Mouse (Mus musculus) kidney, embryonic 16.5 days (tissue): ENCODE measurements around the gene Oxtr. TPM values are rescaled to one million over a fixed set of nuclear protein-coding genes. Genes with fewer than 3 reads are reported as not detected.

ENCODE experiments used
- ATAC-seq: fragments of 200-750 bp; cut with Nextera tagmentation; 2 replicates; pipeline ENCODE4 v1.8.0; 2017; ENCODE audit warnings: moderate TSS enrichment; ENCODE audit not compliant: low FRiP score, low TSS enrichment
- H3K27ac ChIP-seq: fragments of 300-500 bp; sonication (generic); 2 replicates; pipeline ENCODE4 v1.5.1; 2014; ENCODE audit warnings: low read length
- H3K27me3 ChIP-seq: fragments of 300-500 bp; sonication (generic); 2 replicates; pipeline ENCODE4 v1.6.1; 2014; ENCODE audit warnings: low read length, control low read depth, mixed read lengths; ENCODE audit not compliant: insufficient read depth
- H3K36me3 ChIP-seq: fragments of 300-500 bp; sonication (generic); 2 replicates; pipeline ENCODE4 v1.6.1; 2014; ENCODE audit warnings: low read length, control low read depth, mixed read lengths; ENCODE audit not compliant: insufficient read depth
- H3K4me1 ChIP-seq: fragments of 300-500 bp; sonication (generic); 2 replicates; pipeline ENCODE4 v1.6.1; 2014; ENCODE audit warnings: low read length, control low read depth, mixed read lengths; ENCODE audit not compliant: insufficient read depth
- H3K4me2 ChIP-seq: fragments of 300-500 bp; sonication (generic); replicated peaks from 2 replicates; pipeline ENCODE4 v1.6.1; 2014; ENCODE audit warnings: low read depth, low read length
- H3K4me3 ChIP-seq: fragments of 300-500 bp; sonication (generic); 2 replicates; pipeline ENCODE4 v1.5.1; 2014; ENCODE audit warnings: mild to moderate bottlenecking, low read length
- H3K9ac ChIP-seq: fragments of 300-500 bp; sonication (generic); replicated peaks from 2 replicates; pipeline ENCODE4 v1.6.1; 2014; ENCODE audit warnings: low read length
- H3K9me3 ChIP-seq: fragments of 300-500 bp; sonication (generic); 2 replicates; pipeline ENCODE4 v1.6.1; 2016; ENCODE audit warnings: low read length, control low read depth
- WGBS: fragments of 180-500 bp; shearing (Covaris S2); extraction: QIAGEN DNeasy Blood & Tissue Kit; methylation state at CpG from one replicate; pipeline ENCODE4 v1.1.7; 2014; 5-methylcytosine and 5-hydroxymethylcytosine counted together
- polyA plus RNA-seq: library from polyadenylated mRNA; unstranded; fragments of >200 nt; fragmentation: Nextera tagmentation; extraction: Ambion mirVana; gene quantifications from 2 replicates; pipeline ENCODE4 v1.2.1, GENCODE M21; 2015

Gene Oxtr
- polyA plus RNA-seq, 1 experiment from 2014 or later: 6.4 TPM

DNA sequence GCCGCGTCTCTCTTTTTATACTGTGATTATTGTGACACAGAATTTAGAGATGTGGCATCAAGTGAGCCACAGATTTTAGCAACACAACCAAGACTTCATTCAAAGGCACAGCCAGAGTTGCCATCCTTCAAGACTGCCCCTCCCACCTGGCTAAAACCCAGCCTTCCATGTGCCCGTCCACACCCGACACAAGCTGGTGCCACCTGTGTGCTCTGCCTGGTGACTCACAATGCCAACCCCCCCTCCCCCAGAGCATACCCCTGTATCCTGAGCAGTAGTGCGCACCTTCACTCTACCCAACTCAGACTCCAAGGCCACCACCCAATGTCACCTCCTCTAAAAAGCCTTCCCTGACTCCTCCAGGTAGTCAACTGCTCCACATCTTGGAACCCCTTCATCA lies 28.3 kb downstream of the Oxtr start:
- H3K4me1 ChIP-seq: peaks cover 4% of the 10 kb centered on the region; the same call in 1 of the 2 replicates
- WGBS: 87% methylated on average over 5 of the region's 5 CpGs
- no peaks in the 10 kb centered on the region for H3K36me3 ChIP-seq
- no peak overlapping the region for H3K4me2 ChIP-seq
- no peak for ATAC-seq
- H3K27me3 ChIP-seq: no peaks in the 10 kb centered on the region
- H3K4me3 ChIP-seq: no peak overlapping the region
- H3K27ac ChIP-seq: no peak overlapping the region
- H3K9me3 ChIP-seq: no peaks in the 10 kb centered on the region
- H3K9ac ChIP-seq: no peak overlapping the region

DNA sequence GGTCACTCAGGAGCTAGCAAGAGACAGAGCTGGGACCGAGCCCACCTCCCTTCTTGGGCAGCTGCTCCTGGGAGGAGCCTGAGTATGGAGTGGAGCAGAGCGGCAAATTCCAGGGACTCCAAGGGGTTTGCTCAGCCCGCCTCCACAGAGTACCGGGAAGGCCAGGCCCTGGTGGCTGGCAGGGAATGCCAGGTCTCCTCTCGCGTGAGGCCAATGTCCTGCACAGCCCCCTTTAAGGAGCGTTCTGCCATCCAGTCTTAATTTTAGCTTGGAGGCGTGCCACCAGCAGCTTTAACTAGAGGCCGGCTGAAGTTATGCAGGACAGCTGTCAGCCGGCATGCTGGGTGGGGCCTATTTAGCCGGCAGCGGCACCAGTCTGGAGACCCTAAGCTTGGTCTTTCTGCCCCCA lies 30.4 kb downstream of the Oxtr start, which contains the start of gene Cav3:
Gene Cav3 (plus strand): TSS at position 165 of the 409 bp plus-strand sequence.
- WGBS: 61% methylated on average over 12 of the region's 12 CpGs
- no peak within 1 kb of the TSS for H3K9ac ChIP-seq
- no peaks in the 10 kb centered on the region for H3K36me3 ChIP-seq
- H3K4me2 ChIP-seq: no peak within 1 kb of the TSS
- no peaks in the 10 kb centered on the region for H3K9me3 ChIP-seq
- H3K4me3 ChIP-seq: no peak within 1 kb of the TSS
- H3K27ac ChIP-seq: no peak within 1 kb of the TSS
- peak; percentile 47 for ATAC-seq
- H3K27me3 ChIP-seq: no peaks in the 10 kb centered on the region
- peaks cover 4% of the 10 kb centered on the region; the same call in 1 of the 2 replicates for H3K4me1 ChIP-seq

DNA sequence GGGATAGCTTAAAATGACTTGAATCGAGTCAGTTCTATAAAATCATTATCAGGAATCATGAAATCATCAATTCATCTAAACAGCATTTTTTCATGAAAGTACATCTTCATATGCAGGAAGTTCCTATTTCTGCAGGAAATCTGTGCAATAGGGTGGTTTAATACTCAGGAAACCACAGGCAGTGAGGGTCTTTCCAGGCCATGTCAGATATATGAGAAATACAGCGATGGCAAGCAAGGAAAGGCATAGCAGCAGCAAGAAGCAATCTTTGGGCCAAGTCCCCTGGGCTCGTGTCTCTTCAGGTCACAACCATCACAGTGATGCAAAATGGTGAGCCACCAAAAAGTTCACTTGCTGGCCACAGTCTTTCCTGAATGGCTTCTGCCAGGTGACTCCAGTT lies 44.1 kb downstream of the Oxtr start:
- H3K9me3 ChIP-seq: no peaks in the 10 kb centered on the region
- 90% methylated on average over 3 of the region's 3 CpGs for WGBS
- no peaks in the 10 kb centered on the region for H3K4me1 ChIP-seq
- H3K27ac ChIP-seq: no peak overlapping the region
- H3K36me3 ChIP-seq: no peaks in the 10 kb centered on the region
- no peak for ATAC-seq
- H3K27me3 ChIP-seq: no peaks in the 10 kb centered on the region
- no peak overlapping the region for H3K4me3 ChIP-seq
- H3K4me2 ChIP-seq: no peak overlapping the region
- no peak overlapping the region for H3K9ac ChIP-seq

DNA sequence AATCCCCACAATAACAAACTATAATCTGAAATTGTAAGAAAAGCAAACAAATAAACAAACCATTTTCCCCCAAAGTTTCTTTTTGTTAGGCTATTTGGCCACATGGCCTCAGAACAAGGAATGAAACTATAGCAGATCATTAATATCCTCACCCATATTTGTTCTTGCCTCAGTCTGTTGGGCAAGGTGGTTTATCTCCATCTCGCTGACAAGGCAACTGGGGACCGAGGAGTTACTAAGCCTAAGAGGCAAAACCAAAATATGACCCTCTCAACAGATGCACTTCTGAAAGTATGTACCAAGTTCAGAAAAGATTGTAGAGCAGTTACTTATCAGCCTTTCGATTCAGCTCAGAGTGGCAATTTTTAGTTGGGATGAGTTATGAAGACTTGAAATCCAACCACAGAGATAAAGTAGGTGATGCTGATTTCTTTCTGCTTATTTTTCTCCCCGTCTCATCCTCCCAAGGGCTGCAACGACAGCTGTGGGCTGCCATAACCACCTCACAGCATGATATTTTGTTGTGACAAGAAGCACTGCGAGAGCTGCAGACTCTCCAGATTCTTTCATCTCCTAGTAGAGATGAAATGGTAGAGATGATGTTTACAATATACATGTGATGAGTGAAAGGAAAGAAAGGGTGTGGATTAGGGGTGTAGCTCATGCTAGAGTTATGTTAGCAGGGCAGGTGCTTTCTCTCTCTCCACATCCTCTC lies 63.6 kb downstream of the Oxtr start:
- peaks cover 5% of the 10 kb centered on the region for H3K9me3 ChIP-seq
- H3K4me1 ChIP-seq: no peaks in the 10 kb centered on the region
- no peaks in the 10 kb centered on the region for H3K36me3 ChIP-seq
- 67% methylated on average over 6 of the region's 6 CpGs for WGBS
- H3K9ac ChIP-seq: no peak overlapping the region
- no peak for ATAC-seq
- H3K27me3 ChIP-seq: no peaks in the 10 kb centered on the region
- H3K4me2 ChIP-seq: no peak overlapping the region
- no peak overlapping the region for H3K27ac ChIP-seq
- H3K4me3 ChIP-seq: no peak overlapping the region

DNA sequence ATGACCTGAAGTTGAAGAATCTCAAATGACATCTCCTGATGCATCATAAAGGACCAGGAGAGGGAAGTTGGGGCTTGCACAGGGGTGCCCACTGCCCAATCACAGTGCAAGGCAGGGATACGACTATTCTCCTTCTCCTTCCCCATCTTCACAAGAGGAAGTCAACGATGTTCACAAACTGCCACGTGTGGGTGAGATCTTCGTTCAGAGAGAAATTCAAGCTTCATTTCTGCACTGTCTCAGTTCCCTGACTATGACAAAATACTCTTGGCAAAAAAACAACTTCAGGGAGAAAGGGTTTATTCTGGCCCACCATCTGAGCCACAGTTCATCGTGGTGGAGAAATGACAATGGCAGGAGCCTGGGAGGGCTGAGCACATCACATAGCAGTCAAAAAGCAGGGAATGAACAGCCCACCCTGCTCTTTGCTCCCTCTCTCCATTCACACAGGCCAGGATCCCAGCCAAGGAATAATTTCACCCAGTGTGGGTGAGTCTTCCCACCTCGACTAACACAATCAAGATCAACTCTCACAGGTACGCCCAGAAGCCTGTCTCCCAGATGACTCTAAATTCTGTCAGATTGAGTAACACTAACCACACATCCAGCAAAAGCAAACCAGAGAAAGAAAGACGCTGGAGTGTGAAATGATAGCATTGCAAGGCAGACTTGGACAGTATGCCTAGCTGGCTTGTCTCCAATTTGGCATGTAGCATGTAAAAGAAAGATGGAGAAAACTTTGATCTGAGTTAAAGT lies 65.8 kb downstream of the Oxtr start:
- Histone ChIP-seq H3K27me3 (no peaks in the 10 kb centered on the region), H3K9ac (no peak overlapping the region), H3K4me3 (no peak overlapping the region), H3K36me3 (no peaks in the 10 kb centered on the region), H3K27ac (no peak overlapping the region), H3K9me3 (peaks cover 5% of the 10 kb centered on the region), H3K4me2 (no peak overlapping the region), H3K4me1 (no peaks in the 10 kb centered on the region)
- no peak for ATAC-seq
- 75% methylated on average over 8 of the region's 8 CpGs for WGBS

Other genes starting within 250 kb of the Oxtr start
- 24.2 and 28.6 TPM in 2 replicates for gene Lmcd1, start 216.2 kb downstream of the Oxtr start, polyA plus RNA-seq
- gene Ssu2, start 101.9 kb downstream of the Oxtr start, polyA plus RNA-seq: 3.9 and 6.1 TPM in 2 replicates
- gene Cav3, start 30.4 kb downstream of the Oxtr start, polyA plus RNA-seq: 2.3 and 3.2 TPM in 2 replicates
- gene Rad18, start 206.7 kb upstream of the Oxtr start, polyA plus RNA-seq: 40.8 and 42.5 TPM in 2 replicates